19 mouse cellular contexts compared by ENCODE assay signal in the genomic region with DNA sequence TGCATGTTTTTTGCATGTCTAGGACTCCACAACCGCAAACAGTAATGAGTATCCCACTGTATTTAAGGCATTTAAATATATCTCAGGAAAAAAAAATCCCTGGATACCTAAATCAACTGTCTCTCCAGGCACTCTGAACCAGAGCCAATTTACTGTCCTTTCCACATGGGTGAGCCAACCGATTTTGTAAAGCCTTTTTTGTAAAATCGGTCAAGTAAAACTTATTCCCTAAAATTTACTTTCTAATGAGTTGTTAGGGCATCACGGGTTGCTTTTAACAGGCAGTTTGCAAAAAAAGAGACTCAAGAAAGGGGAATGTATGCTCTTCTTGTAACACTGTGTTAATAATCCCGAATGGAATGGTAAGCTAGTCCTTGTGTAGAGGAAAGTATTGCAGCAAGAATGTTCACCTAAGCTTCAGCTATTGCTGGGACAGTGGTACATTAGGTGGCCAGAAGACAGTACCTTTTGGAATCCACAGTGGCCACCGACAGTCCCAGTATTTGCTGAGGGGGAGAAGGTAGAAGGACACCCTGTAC.
A peak's percentile ranks its signal among the peaks of the same experiment; 100 is the strongest.
DNase-seq lines count a peak whose midpoint lies in the region; ATAC-seq and TF ChIP-seq lines count a peak whose summit lies in the region.
"Had no signal": no experiment of that assay in that cellular context is flagged by ENCODE, and none has a peak within 500 bp of the region (broad histone marks: within the 10 kb centered on the region; RNA-seq: fewer than 3 reads in every experiment).

No protein-coding gene starts in this region.

- peak overlapping the region; percentile 65 for H3K27ac ChIP-seq in forebrain, embryonic 12.5 days
- H3K27ac ChIP-seq in forebrain, postnatal 0 days (ENCODE audit: low read depth, low read length): no peak overlapping the region
- no peak overlapping the region for H3K27ac ChIP-seq in kidney, postnatal 0 days
- H3K27ac ChIP-seq in kidney, embryonic 16.5 days (ENCODE audit: low read length): no peak overlapping the region
- peak overlapping the region; percentile 75 for H3K27ac ChIP-seq in forebrain, embryonic 13.5 days
- H3K27ac ChIP-seq: heart, embryonic 15.5 days; midbrain, embryonic 15.5 days; stomach, embryonic 15.5 days had no signal

- DNase-seq in forebrain, postnatal 0 days: no peak
- DNase-seq in kidney, postnatal 0 days (ENCODE audit: low spot score): peak; percentile 2
- peak; percentile 12 for DNase-seq in Patski (ENCODE audit: low read depth, low spot score)
- DNase-seq in urinary bladder, postnatal 36 days (ENCODE audit: low spot score in 2 of 2): no peak
- no peak for DNase-seq in layer of hippocampus, postnatal 10 days (ENCODE audit: low spot score in 2 of 2)
- DNase-seq: adrenal gland, adult 8-10 months; embryo, embryonic 11 days; gastrocnemius, postnatal 36 days; heart, postnatal 4 days; liver; lung, postnatal 10 days; thymus, adult 18-20 months; thymus, postnatal 4 days had no signal

- no peak for TF ChIP-seq CTCF in forebrain, postnatal 0 days (IDR thresholded peaks at IDR 0.05; ENCODE audit: low read depth)
- TF ChIP-seq CTCF in kidney, postnatal 0 days (IDR thresholded peaks at IDR 0.05; ENCODE audit: low read depth): no peak
- no peak for TF ChIP-seq CTCF in Patski (IDR thresholded peaks at IDR 0.05)

- CTCF ChIA-PET in Patski (lab: Charles Lee): no interaction called here

- POLR2A ChIA-PET in Patski (lab: Charles Lee): no interaction called here

- 49% methylated on average over 6 of the region's 6 CpGs for WGBS in forebrain, embryonic 12.5 days
- 22% methylated on average over 6 of the region's 6 CpGs for WGBS in forebrain, postnatal 0 days
- 52% methylated on average over 6 of the region's 6 CpGs for WGBS in kidney, postnatal 0 days
- 59% methylated on average over 6 of the region's 6 CpGs for WGBS in kidney, embryonic 16.5 days
- 36% methylated on average over 6 of the region's 6 CpGs for WGBS in forebrain, embryonic 13.5 days

- H3K4me2 ChIP-seq in forebrain, embryonic 12.5 days: no peak overlapping the region
- H3K4me2 ChIP-seq in forebrain, postnatal 0 days (ENCODE audit: low read depth): no peak overlapping the region
- H3K4me2 ChIP-seq in kidney, postnatal 0 days (ENCODE audit: low read length): no peak overlapping the region
- H3K4me2 ChIP-seq in kidney, embryonic 16.5 days (replicated peaks; ENCODE audit: low read depth, low read length): no peak overlapping the region
- H3K4me2 ChIP-seq in forebrain, embryonic 13.5 days: no peak overlapping the region
- H3K4me2 ChIP-seq: heart, embryonic 15.5 days; midbrain, embryonic 15.5 days; stomach, embryonic 15.5 days had no signal

- in situ Hi-C loops in Patski (cut with MboI; ENCODE audit: low pct_unique_long_range_greater_than_20kb): no loop called here

- peak; percentile 63; the same call in 1 of the 2 replicates for ATAC-seq in forebrain, embryonic 12.5 days (ENCODE audit: low FRiP score)
- ATAC-seq in forebrain, postnatal 0 days: no peak
- ATAC-seq in kidney, postnatal 0 days (replicated peaks; ENCODE audit: low FRiP score, low read depth): no peak
- ATAC-seq in kidney, embryonic 16.5 days (ENCODE audit: low FRiP score, low TSS enrichment): no peak
- ATAC-seq in Patski: no peak
- peak; percentile 58 for ATAC-seq in forebrain, embryonic 13.5 days
- ATAC-seq: midbrain, embryonic 15.5 days had no signal

- H3K27me3 ChIP-seq in forebrain, embryonic 12.5 days: no peaks in the 10 kb centered on the region
- no peaks in the 10 kb centered on the region for H3K27me3 ChIP-seq in forebrain, postnatal 0 days (ENCODE audit: insufficient read depth, low read length)
- no peaks in the 10 kb centered on the region for H3K27me3 ChIP-seq in kidney, postnatal 0 days (ENCODE audit: insufficient read depth, low read length)
- H3K27me3 ChIP-seq in kidney, embryonic 16.5 days (ENCODE audit: insufficient read depth, low read length): no peaks in the 10 kb centered on the region
- no peaks in the 10 kb centered on the region for H3K27me3 ChIP-seq in Patski
- no peaks in the 10 kb centered on the region for H3K27me3 ChIP-seq in forebrain, embryonic 13.5 days
- H3K27me3 ChIP-seq: heart, embryonic 15.5 days; midbrain, embryonic 15.5 days; stomach, embryonic 15.5 days had no signal

- no peak overlapping the region for H3K9ac ChIP-seq in forebrain, embryonic 12.5 days
- H3K9ac ChIP-seq in forebrain, postnatal 0 days: no peak overlapping the region
- H3K9ac ChIP-seq in kidney, postnatal 0 days (ENCODE audit: low read depth, low read length): no peak overlapping the region
- no peak overlapping the region for H3K9ac ChIP-seq in kidney, embryonic 16.5 days (replicated peaks; ENCODE audit: low read length)
- H3K9ac ChIP-seq in forebrain, embryonic 13.5 days: no peak overlapping the region
- H3K9ac ChIP-seq: heart, embryonic 15.5 days; midbrain, embryonic 15.5 days; stomach, embryonic 15.5 days had no signal

- H3K4me1 ChIP-seq in forebrain, embryonic 12.5 days: peaks cover 3% of the 10 kb centered on the region; the same call in 1 of the 2 replicates
- H3K4me1 ChIP-seq in forebrain, postnatal 0 days (ENCODE audit: insufficient read depth): no peaks in the 10 kb centered on the region
- no peaks in the 10 kb centered on the region for H3K4me1 ChIP-seq in kidney, postnatal 0 days (replicated peaks; ENCODE audit: insufficient read depth, low read length)
- H3K4me1 ChIP-seq in kidney, embryonic 16.5 days (ENCODE audit: insufficient read depth, low read length): no peaks in the 10 kb centered on the region
- H3K4me1 ChIP-seq in forebrain, embryonic 13.5 days: peaks cover 14% of the 10 kb centered on the region; the same call in 1 of the 2 replicates
- H3K4me1 ChIP-seq: heart, embryonic 15.5 days; stomach, embryonic 15.5 days had no signal

- no peaks in the 10 kb centered on the region for H3K9me3 ChIP-seq in forebrain, embryonic 12.5 days
- H3K9me3 ChIP-seq in forebrain, postnatal 0 days (ENCODE audit: low read length): no peaks in the 10 kb centered on the region
- H3K9me3 ChIP-seq in kidney, postnatal 0 days (replicated peaks; ENCODE audit: low read length): no peaks in the 10 kb centered on the region
- H3K9me3 ChIP-seq in kidney, embryonic 16.5 days (ENCODE audit: low read length): no peaks in the 10 kb centered on the region
- no peaks in the 10 kb centered on the region for H3K9me3 ChIP-seq in forebrain, embryonic 13.5 days (replicated peaks)
- H3K9me3 ChIP-seq: heart, embryonic 15.5 days; midbrain, embryonic 15.5 days; stomach, embryonic 15.5 days had no signal

- H3K4me3 ChIP-seq in forebrain, embryonic 12.5 days (replicated peaks): no peak overlapping the region
- H3K4me3 ChIP-seq in forebrain, postnatal 0 days (ENCODE audit: low read depth, low read length): no peak overlapping the region
- H3K4me3 ChIP-seq in kidney, postnatal 0 days (replicated peaks; ENCODE audit: low read depth, low read length): no peak overlapping the region
- no peak overlapping the region for H3K4me3 ChIP-seq in kidney, embryonic 16.5 days (ENCODE audit: low read length)
- no peak overlapping the region for H3K4me3 ChIP-seq in forebrain, embryonic 13.5 days
- H3K4me3 ChIP-seq: heart, embryonic 15.5 days; midbrain, embryonic 15.5 days; stomach, embryonic 15.5 days had no signal

- H3K36me3 ChIP-seq in forebrain, embryonic 12.5 days (replicated peaks): no peaks in the 10 kb centered on the region
- H3K36me3 ChIP-seq in forebrain, postnatal 0 days (ENCODE audit: insufficient read depth): no peaks in the 10 kb centered on the region
- no peaks in the 10 kb centered on the region for H3K36me3 ChIP-seq in kidney, postnatal 0 days (ENCODE audit: insufficient read depth, low read length)
- no peaks in the 10 kb centered on the region for H3K36me3 ChIP-seq in kidney, embryonic 16.5 days (ENCODE audit: insufficient read depth, low read length)
- no peaks in the 10 kb centered on the region for H3K36me3 ChIP-seq in forebrain, embryonic 13.5 days (ENCODE audit: poor library complexity, severe bottlenecking)
- H3K36me3 ChIP-seq: heart, embryonic 15.5 days; midbrain, embryonic 15.5 days; stomach, embryonic 15.5 days had no signal

Comparison
In these comparisons a context has a peak if more than half of its experiments do, and no peak if none do; other contexts are left out.
1. ATAC-seq: peak in forebrain, embryonic 12.5 days (single experiment) and forebrain, embryonic 13.5 days (single experiment); none in forebrain, postnatal 0 days (single experiment), kidney, postnatal 0 days (single experiment), kidney, embryonic 16.5 days (single experiment) and Patski (single experiment).
2. H3K27ac ChIP-seq: peak in forebrain, embryonic 12.5 days (single experiment) and forebrain, embryonic 13.5 days (single experiment); none in forebrain, postnatal 0 days (single experiment), kidney, postnatal 0 days (single experiment) and kidney, embryonic 16.5 days (single experiment).
3. DNase-seq: peak in kidney, postnatal 0 days (single experiment) and Patski (single experiment); none in forebrain, postnatal 0 days (single experiment), urinary bladder, postnatal 36 days (0 of 2) and layer of hippocampus, postnatal 10 days (0 of 2).